Mouse (Mus musculus): Measurements from ENCODE around the gene Baiap2. TPM values are rescaled to one million over a fixed set of nuclear protein-coding genes. Genes with fewer than 3 reads are reported as not detected.

Baiap2 gene
- polyA plus RNA-seq, 1 experiment from 2014 or later: 11.5 TPM

DNA sequence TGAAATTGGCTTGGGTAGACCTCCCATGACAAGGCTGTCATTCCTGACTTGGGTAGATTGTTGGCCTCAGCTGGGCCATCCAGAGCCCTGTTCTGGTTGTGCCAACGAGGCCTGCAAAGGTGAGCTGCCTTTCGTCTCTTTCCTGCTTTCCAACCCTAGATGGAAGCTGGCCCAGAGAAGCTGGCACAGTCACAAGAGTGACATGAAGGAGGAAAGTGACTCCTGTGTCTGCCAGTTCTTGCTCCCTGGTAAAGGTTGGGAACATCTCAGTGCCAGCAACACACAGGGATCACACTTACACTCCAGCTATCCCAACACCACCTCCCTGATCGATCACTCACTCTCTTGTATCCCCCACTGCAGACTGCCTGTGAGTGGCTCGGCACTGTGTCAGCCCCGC lies 36.8 kb upstream of the Baiap2 start:
- Histone ChIP-seq H3K9ac (ENCODE audit: low read depth, low read length) (no peak overlapping the region), H3K36me3 (ENCODE audit: control insufficient read depth, insufficient read depth, low read length) (no peaks in the 10 kb centered on the region), H3K4me2 (replicated peaks; ENCODE audit: low read depth, low read length) (no peak overlapping the region), H3K27ac (ENCODE audit: low read depth, low read length) (no peak overlapping the region), H3K9me3 (ENCODE audit: control insufficient read depth, low read length) (no peaks in the 10 kb centered on the region), H3K4me1 (replicated peaks; ENCODE audit: control insufficient read depth, insufficient read depth, low read length) (peaks cover 2% of the 10 kb centered on the region; the same call in 1 of the 2 replicates), H3K4me3 (ENCODE audit: low read depth, low read length) (no peak overlapping the region), H3K27me3 (ENCODE audit: control insufficient read depth, insufficient read depth, low read length) (no peaks in the 10 kb centered on the region)
- 88% methylated on average over 5 of the region's 5 CpGs for WGBS
- ATAC-seq (ENCODE audit: low FRiP score) (no peak), DNase-seq (ENCODE audit: low spot score) (no peak)

DNA sequence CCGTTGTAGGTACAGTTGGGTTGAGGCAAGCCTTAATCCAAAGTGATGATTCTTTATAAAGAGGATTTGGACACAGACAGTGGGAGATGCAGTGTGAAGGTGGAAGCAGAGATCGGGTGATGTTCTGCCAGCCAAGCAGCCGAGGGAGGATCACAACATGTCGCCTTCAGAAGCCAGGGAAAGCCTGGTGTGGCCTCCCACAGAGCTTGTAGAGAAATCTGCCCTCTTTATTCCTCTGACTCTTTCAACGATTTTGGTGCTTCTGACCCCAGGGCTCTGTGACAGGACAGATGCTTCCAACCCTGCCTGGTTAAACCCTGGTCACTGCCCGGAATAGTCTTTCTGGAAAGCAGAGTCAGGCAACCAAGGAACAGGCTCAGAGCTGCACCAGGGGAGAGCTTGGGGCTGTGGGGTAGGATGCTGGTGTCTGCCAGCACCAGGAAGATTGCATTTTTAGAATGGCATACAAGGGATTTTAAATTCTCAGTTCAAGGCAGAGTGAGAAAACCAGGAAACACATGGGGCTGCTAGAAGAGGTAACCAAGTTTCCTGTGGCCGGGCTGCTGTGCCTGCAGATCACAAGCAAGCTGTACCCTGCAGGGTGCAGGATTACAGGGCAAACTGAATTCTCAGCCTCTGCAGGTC lies 35.4 kb upstream of the Baiap2 start:
- H3K27me3 ChIP-seq (ENCODE audit: control insufficient read depth, insufficient read depth, low read length): no peaks in the 10 kb centered on the region
- no peak for ATAC-seq (ENCODE audit: low FRiP score)
- no peak for DNase-seq (ENCODE audit: low spot score)
- H3K27ac ChIP-seq (ENCODE audit: low read depth, low read length): no peak overlapping the region
- H3K9me3 ChIP-seq (ENCODE audit: control insufficient read depth, low read length): no peaks in the 10 kb centered on the region
- 44% methylated on average over 7 of the region's 7 CpGs for WGBS
- H3K9ac ChIP-seq (ENCODE audit: low read depth, low read length): no peak overlapping the region
- H3K4me3 ChIP-seq (ENCODE audit: low read depth, low read length): no peak overlapping the region
- H3K36me3 ChIP-seq (ENCODE audit: control insufficient read depth, insufficient read depth, low read length): no peaks in the 10 kb centered on the region
- no peak overlapping the region for H3K4me2 ChIP-seq (replicated peaks; ENCODE audit: low read depth, low read length)
- peaks cover 2% of the 10 kb centered on the region; the same call in 1 of the 2 replicates for H3K4me1 ChIP-seq (replicated peaks; ENCODE audit: control insufficient read depth, insufficient read depth, low read length)

- 51% methylated on average over 7 of the region's 7 CpGs for WGBS
- Histone ChIP-seq H3K27ac (ENCODE audit: low read depth, low read length) (no peak overlapping the region), H3K4me2 (replicated peaks; ENCODE audit: low read depth, low read length) (no peak overlapping the region), H3K27me3 (ENCODE audit: control insufficient read depth, insufficient read depth, low read length) (no peaks in the 10 kb centered on the region), H3K4me1 (replicated peaks; ENCODE audit: control insufficient read depth, insufficient read depth, low read length) (peaks cover 2% of the 10 kb centered on the region; the same call in 1 of the 2 replicates), H3K9me3 (ENCODE audit: control insufficient read depth, low read length) (no peaks in the 10 kb centered on the region), H3K9ac (ENCODE audit: low read depth, low read length) (no peak overlapping the region), H3K36me3 (ENCODE audit: control insufficient read depth, insufficient read depth, low read length) (no peaks in the 10 kb centered on the region), H3K4me3 (ENCODE audit: low read depth, low read length) (no peak overlapping the region)
- no peak for DNase-seq (ENCODE audit: low spot score)
- no peak for ATAC-seq (ENCODE audit: low FRiP score)
These were observed 34.9 kb upstream of the Baiap2 start for GRCm38 (mm10) chr11:119907711-119908110.

- Histone ChIP-seq H3K36me3 (ENCODE audit: control insufficient read depth, insufficient read depth, low read length) (no peaks in the 10 kb centered on the region), H3K4me1 (replicated peaks; ENCODE audit: control insufficient read depth, insufficient read depth, low read length) (peaks cover 4% of the 10 kb centered on the region), H3K27ac (ENCODE audit: low read depth, low read length) (no peak overlapping the region), H3K4me3 (ENCODE audit: low read depth, low read length) (no peak overlapping the region), H3K9me3 (ENCODE audit: control insufficient read depth, low read length) (no peaks in the 10 kb centered on the region), H3K27me3 (ENCODE audit: control insufficient read depth, insufficient read depth, low read length) (no peaks in the 10 kb centered on the region), H3K4me2 (replicated peaks; ENCODE audit: low read depth, low read length) (no peak overlapping the region), H3K9ac (ENCODE audit: low read depth, low read length) (0 out of 2 replicates have a peak overlapping the region, but pooled peaks have one; percentile 28)
- 2% methylated on average over 5 of the region's 5 CpGs for WGBS
- peak; percentile 87 for DNase-seq (ENCODE audit: low spot score)
- ATAC-seq (ENCODE audit: low FRiP score): no peak
These were observed 33.1 kb upstream of the Baiap2 start for GRCm38 (mm10) chr11:119909436-119909835.

DNA sequence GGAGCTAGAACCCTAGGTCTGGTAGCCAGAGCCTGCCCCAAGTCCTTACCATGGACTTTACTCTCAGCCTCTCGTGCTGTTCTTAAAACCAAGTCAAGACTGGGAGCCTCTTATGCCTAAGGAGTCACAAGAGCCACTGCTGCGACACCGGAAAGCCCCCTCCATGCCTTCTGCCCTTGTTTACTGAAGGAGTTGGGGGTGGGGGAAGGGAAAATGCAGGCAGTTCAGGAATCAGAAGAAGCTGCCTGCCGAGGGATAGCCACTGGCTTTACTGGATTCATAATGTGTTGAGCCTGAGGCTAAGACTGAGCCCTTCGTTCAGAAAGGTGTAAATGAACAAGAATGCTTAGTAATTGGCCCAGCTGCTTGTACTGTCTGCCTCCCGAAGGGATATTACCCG lies 29.7 kb upstream of the Baiap2 start:
- DNase-seq (ENCODE audit: low spot score) (no peak), ATAC-seq (ENCODE audit: low FRiP score) (no peak; the same call in 1 of the 2 replicates)
- H3K9me3 ChIP-seq (ENCODE audit: control insufficient read depth, low read length): no peaks in the 10 kb centered on the region
- no peak overlapping the region for H3K27ac ChIP-seq (ENCODE audit: low read depth, low read length)
- peak overlapping the region; percentile 94 for H3K9ac ChIP-seq (ENCODE audit: low read depth, low read length)
- peaks cover 7% of the 10 kb centered on the region for H3K4me1 ChIP-seq (replicated peaks; ENCODE audit: control insufficient read depth, insufficient read depth, low read length)
- peak overlapping the region; percentile 95 for H3K4me2 ChIP-seq (replicated peaks; ENCODE audit: low read depth, low read length)
- H3K36me3 ChIP-seq (ENCODE audit: control insufficient read depth, insufficient read depth, low read length): no peaks in the 10 kb centered on the region
- H3K4me3 ChIP-seq (ENCODE audit: low read depth, low read length): peak overlapping the region; percentile 95
- 14% methylated on average over 7 of the region's 7 CpGs for WGBS
- H3K27me3 ChIP-seq (ENCODE audit: control insufficient read depth, insufficient read depth, low read length): no peaks in the 10 kb centered on the region

DNA sequence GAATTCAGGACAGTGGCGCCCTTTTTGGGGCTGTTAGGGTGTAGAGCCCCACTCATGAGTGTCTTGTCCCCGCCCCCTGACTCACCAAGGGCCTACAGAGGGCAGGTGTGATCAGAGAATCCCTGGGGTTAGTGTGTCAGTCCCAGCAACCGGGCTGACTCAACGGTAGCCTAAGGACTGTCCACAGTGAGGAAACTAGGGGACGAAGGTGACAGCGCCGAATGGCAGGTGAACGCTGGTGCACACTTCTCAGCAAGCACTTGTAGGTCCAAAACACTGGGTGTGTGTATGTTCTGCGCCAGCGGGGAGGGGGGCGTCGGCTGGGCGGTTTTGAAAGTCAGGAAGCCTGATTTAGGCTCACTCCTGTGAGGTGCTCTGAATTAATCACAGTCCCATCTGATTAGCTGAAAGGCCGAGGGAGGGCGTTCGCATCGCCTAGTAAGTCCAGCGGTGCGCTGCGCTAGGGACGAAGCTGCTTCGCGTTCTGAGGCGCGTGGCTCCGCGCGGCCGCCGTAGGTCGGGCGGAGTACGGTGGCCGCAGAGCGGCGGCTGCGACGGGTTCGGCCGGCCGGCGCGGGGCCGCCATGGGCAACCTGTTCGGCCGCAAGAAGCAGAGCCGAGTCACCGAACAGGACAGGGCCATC lies 29.1 kb upstream of the Baiap2 start, which contains the start of gene Chmp6:
TSS of gene Chmp6 (plus strand) at position 151 of the 644 bp plus-strand sequence.
- Histone ChIP-seq H3K9me3 (ENCODE audit: control insufficient read depth, low read length) (no peaks in the 10 kb centered on the region), H3K27me3 (ENCODE audit: control insufficient read depth, insufficient read depth, low read length) (no peaks in the 10 kb centered on the region), H3K9ac (ENCODE audit: low read depth, low read length) (peak within 1 kb of the TSS; percentile 94), H3K4me3 (ENCODE audit: low read depth, low read length) (peak within 1 kb of the TSS; percentile 95), H3K36me3 (ENCODE audit: control insufficient read depth, insufficient read depth, low read length) (no peaks in the 10 kb centered on the region), H3K4me1 (replicated peaks; ENCODE audit: control insufficient read depth, insufficient read depth, low read length) (peaks cover 7% of the 10 kb centered on the region), H3K27ac (ENCODE audit: low read depth, low read length) (peak within 1 kb of the TSS; percentile 69), H3K4me2 (replicated peaks; ENCODE audit: low read depth, low read length) (peak within 1 kb of the TSS; percentile 95)
- DNase-seq (ENCODE audit: low spot score) (peak; percentile 94), ATAC-seq (ENCODE audit: low FRiP score) (peak; percentile 66)
- under 1% methylated on average over 45 of the region's 48 CpGs for WGBS

- H3K27me3 ChIP-seq (ENCODE audit: control insufficient read depth, insufficient read depth, low read length): no peaks in the 10 kb centered on the region
- no peaks in the 10 kb centered on the region for H3K9me3 ChIP-seq (ENCODE audit: control insufficient read depth, low read length)
- H3K27ac ChIP-seq (ENCODE audit: low read depth, low read length): peak overlapping the region; percentile 69
- DNase-seq (ENCODE audit: low spot score) (no peak), ATAC-seq (ENCODE audit: low FRiP score) (peak; percentile 66; the same call in 1 of the 2 replicates)
- H3K4me2 ChIP-seq (replicated peaks; ENCODE audit: low read depth, low read length): peak overlapping the region; percentile 95
- H3K4me1 ChIP-seq (replicated peaks; ENCODE audit: control insufficient read depth, insufficient read depth, low read length): peaks cover 7% of the 10 kb centered on the region
- 0 out of 2 replicates have a peak, but pooled peaks cover 1% of the 10 kb centered on the region for H3K36me3 ChIP-seq (ENCODE audit: control insufficient read depth, insufficient read depth, low read length)
- peak overlapping the region; percentile 95 for H3K4me3 ChIP-seq (ENCODE audit: low read depth, low read length)
- peak overlapping the region; percentile 94 for H3K9ac ChIP-seq (ENCODE audit: low read depth, low read length)
- under 1% methylated on average over 26 of the region's 26 CpGs for WGBS
These were observed 28.6 kb upstream of the Baiap2 start for GRCm38 (mm10) chr11:119913935-119914314.

DNA sequence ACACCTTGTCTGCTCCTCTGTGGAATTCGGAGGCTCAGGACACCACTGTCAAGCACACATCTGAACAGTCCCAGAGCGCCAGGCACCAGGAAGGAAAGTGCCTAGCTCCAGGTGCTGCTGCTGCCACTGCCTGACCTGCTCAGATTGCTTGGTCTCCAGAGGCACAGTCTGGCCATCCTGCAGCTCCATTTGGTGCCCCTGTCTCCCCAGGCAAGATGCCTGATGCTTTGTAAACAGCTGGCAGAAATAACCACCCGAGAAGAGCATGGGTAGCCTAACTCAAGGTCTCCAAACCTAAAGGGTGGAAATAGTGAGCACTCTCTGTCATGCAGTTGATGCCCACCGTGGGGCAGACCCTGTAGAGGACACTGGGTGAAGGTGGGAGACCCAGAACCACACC lies 28.2 kb upstream of the Baiap2 start:
- no peak for DNase-seq (ENCODE audit: low spot score)
- Histone ChIP-seq H3K27ac (ENCODE audit: low read depth, low read length) (no peak overlapping the region), H3K36me3 (ENCODE audit: control insufficient read depth, insufficient read depth, low read length) (0 out of 2 replicates have a peak, but pooled peaks cover 3% of the 10 kb centered on the region)

More for the DNA sequence above, 28.2 kb upstream of the Baiap2 start:
- Histone ChIP-seq H3K9ac (ENCODE audit: low read depth, low read length) (peak overlapping the region; percentile 94), H3K9me3 (ENCODE audit: control insufficient read depth, low read length) (no peaks in the 10 kb centered on the region), H3K4me1 (replicated peaks; ENCODE audit: control insufficient read depth, insufficient read depth, low read length) (peaks cover 7% of the 10 kb centered on the region), H3K4me2 (replicated peaks; ENCODE audit: low read depth, low read length) (peak overlapping the region; percentile 95), H3K27me3 (ENCODE audit: control insufficient read depth, insufficient read depth, low read length) (no peaks in the 10 kb centered on the region), H3K4me3 (ENCODE audit: low read depth, low read length) (peak overlapping the region; percentile 95)
- ATAC-seq (ENCODE audit: low FRiP score): no peak
- 35% methylated on average over 4 of the region's 4 CpGs for WGBS
